Mouse (Mus musculus) cerebellum, adult 11-12 months (tissue): ENCODE results near the gene Rasgef1b.

Experiments used
- DNase-seq: peaks from one replicate; pipeline ENCODE4 v3.0.0; 2022

Gene Rasgef1b

GRCm38 (mm10) chr5:99598470-99599110 lies 130.3 kb downstream of the Rasgef1b start:
- no peak for DNase-seq

DNA sequence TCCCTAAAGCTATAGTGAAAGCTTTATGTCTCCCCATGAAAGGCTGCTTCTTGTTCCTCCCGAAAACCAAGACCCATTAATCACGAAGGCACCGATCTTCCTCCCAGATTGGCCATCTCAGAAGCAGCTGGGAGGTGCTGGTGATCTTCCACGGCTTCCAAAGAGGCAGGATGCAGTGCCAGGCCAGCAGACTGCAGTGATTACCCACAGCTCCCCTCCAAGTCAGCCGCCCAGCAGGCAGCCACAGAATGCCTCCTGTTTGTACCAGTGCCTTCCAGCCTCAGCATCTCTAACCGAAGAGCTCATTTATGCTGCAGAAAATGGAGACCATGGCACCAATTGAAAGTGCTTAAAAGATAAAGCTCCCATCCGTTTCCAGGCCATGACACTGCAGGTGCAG lies 131.2 kb downstream of the Rasgef1b start:
- DNase-seq, result peak; percentile 67

DNA sequence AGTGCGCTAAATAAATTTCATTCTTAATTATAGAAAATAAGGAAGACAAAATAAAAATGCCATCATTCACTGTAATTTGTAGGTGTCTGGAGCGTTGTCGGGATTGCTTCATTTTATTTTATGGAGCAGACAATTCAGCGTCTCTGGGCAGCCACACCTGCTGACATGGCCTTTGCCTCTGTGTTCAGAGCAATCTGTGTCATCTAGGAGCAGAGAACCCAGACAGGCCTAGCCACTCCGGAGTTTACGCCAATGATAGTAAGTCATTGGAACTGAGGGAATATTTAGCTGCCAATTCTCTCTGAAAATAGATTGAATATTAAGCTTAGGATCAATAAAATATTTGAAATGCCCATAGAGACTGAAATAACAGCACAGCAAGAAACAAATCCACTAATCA lies 137.5 kb downstream of the Rasgef1b start:
- no peak for DNase-seq

DNA sequence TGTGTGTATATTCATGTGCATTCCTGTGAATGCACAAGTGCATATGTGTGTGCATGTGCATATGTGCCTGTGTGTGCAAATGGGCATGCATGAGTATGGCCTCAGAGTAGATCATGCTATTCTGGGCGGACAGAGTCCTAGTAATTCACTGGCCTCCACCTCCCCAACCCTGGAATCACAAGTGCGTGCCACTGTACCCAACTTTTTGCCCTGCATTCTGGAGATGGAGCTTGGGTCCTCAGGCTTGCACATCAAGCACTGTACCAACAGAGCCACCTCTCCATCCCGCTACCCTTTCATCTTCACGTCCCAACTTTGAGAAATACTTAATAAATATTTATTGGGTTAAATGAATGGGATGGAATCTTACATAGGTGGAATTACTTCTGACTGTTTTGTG lies 138.3 kb downstream of the Rasgef1b start:
- DNase-seq, result no peak

- no peak for DNase-seq
These were observed 140.9 kb downstream of the Rasgef1b start for GRCm38 (mm10) chr5:99587994-99588393.

DNA sequence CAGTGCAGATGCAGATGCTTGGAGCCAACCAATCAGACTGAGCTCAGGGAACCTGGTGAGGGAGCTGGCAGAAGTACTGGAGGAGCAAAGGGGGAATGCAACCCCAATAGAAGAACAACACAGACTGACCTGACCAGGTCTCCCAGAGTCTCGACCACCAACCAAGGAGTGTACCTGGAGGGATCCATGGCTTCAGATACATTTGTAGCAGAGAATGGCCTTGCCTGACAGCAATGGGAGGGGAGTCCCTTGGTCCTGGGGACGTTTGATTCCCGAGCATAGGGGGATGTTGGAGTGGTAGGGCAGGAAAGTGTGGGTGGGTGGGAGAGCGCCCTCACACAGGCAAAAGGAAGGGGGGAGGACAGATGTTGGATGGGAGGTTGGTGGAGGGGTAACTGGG lies 141.3 kb downstream of the Rasgef1b start:
- DNase-seq, result no peak

- no peak for DNase-seq
These were observed 142.6 kb downstream of the Rasgef1b start for GRCm38 (mm10) chr5:99586287-99586686.

DNA sequence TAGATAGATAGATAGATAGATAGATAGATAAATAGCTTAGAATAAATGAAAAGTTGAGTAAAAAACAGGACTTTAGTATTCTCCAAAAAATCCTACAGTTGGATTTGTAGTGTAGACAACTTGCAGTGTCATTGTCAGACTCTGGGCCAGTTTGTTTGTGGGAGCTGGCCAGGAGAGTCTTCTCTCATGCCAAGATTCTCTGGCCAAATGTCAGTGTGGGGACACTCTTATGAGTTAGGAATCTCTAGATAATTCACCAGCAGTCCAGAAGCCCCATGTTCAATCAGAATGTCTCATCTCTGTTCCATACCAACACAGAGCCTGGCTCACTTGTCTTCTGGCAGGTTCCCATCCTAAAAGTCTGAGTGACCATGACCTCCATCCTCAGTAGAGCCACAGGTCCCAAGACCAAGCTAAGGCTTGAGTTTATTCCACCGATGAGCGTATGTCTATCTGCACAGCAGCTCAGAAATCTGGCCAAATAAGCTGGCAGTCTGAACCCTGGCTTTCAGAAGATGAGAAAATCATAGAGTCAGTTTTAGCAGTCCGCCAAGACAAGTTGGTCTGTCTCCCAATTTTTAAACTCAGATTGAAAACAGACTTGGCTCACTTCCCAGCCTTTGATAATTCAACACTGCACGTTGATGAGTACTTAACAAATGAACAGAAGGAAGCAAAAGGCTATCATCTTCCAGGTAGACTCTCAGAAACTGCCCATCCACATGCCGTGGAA lies 143.5 kb downstream of the Rasgef1b start:
- peak; percentile 23 for DNase-seq

DNA sequence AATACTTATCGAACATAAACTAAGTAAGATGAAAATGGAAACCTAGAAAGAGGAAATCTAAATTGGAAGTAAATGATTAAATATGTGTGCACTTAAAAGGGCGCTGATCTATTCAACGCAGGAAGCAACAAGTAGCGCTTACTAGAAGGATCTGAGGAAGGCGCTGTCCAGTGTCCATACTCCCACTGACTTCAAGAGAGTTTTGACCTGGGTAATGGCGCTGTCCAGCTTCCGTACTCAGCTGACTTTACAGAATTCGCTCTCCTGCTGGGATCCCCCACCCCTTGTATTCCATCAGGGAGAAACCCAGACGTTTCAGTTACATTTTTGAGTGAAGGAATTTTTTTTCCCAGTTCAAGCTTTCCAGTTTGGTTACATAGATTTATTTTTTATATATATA lies 144.6 kb downstream of the Rasgef1b start:
- no peak for DNase-seq

GRCm38 (mm10) chr5:99582055-99582454 lies 146.8 kb downstream of the Rasgef1b start:
- DNase-seq, result no peak

DNA sequence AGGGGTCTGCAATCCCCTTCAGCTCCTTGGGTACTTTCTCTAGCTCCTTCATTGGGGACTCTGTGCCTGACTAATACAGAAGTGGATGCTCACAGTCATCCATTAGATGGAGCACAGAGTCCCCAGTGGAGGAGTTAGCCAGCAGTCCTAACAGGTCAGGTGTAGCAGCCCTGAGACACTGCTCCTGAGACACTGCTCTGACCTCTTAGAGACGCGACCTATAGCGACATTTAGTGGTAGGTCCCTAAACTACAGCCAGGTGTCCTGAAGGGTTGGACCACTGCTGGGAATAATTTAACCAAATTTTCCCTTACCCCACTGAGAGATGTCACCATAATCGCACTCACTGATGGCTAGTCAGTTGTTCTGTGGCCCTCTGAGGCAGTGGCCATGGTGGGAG lies 150.2 kb downstream of the Rasgef1b start:
- DNase-seq, result peak; percentile 20

- DNase-seq, result no peak
These were observed 153.0 kb downstream of the Rasgef1b start for GRCm38 (mm10) chr5:99575897-99576296.

GRCm38 (mm10) chr5:99564501-99565323 lies 164.2 kb downstream of the Rasgef1b start:
- DNase-seq, result no peak

DNA sequence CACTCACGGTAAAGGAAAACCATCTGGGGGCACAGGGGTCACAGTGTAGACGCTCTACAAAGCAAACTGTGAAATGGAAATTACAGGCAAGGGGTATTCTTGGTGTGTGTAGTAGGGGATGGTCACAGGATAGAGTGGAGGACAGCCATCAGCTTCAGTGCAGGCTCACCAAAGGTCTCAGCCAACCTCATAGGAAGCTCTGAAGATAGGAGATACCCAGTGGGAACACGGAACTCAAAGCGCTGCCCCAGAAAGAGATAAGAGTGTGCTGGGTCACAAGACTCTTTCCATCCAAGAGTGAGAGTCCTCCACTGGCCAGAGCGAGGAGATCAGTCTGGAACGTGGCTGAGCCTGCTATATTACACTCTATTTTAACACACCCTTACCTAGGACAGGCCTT lies 166.8 kb downstream of the Rasgef1b start:
- DNase-seq, result no peak

GRCm38 (mm10) chr5:99559814-99560213 lies 169.1 kb downstream of the Rasgef1b start:
- DNase-seq, result no peak

DNA sequence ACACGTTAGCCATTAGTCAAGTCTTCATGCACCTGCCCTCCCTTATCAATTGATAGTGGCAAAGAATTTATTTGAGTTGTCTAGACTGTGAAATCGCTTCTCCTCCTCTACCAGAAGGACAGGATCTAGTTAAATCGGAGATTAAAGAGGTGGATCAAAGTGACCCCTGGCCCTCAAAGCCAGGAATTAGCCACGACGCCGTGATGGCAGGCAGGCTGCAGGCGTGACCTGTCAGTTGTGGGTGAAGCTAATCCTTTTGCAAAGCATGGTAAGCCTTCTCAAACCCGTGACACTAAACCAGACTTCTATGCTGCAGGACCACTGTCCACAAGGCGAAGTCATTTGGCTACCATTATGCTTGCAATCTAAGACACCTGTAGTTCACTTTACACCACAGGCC lies 170.6 kb downstream of the Rasgef1b start:
- no peak for DNase-seq

GRCm38 (mm10) chr5:99552645-99553044 lies 176.2 kb downstream of the Rasgef1b start:
- no peak for DNase-seq

DNA sequence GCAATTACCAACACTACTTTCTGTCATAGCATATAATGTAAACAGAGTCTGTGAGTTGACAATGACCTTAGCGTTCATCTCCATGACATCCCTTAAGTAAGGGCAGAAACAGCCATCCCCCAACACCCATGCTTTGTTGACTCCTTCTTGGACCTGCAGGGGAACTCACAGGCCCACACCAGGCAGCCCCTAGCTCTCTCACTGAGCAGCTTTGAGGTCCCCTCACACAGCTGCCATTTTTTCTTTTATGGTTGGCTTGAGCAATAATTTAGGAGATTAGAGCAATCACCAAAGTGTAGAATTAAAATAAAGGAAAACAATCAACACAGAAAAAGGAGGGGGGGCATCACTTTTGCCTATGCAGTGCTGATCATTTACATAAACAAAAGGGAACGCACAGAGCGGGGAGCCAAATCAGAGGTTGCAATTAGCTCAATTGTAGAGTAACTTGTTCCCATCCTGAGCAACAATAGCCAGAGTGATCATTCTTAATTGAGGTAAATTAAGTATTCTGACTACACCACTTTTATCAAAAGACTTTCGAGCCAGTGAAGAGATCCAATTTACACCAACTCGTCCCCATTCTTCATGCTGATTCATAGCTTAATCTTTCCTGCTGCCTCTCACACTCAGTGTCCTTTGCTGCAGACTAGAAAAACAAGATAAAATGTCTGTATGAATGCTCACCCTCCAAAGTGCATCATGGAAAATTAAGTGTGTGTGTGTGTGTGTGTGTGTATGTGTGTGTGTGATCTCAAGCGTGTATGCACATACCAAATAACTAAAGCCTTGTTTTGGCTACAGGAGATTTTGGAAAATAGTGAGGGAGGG lies 184.0 kb downstream of the Rasgef1b start:
- no peak for DNase-seq

- no peak for DNase-seq
These were observed 186.7 kb downstream of the Rasgef1b start for GRCm38 (mm10) chr5:99541999-99542765.

DNA sequence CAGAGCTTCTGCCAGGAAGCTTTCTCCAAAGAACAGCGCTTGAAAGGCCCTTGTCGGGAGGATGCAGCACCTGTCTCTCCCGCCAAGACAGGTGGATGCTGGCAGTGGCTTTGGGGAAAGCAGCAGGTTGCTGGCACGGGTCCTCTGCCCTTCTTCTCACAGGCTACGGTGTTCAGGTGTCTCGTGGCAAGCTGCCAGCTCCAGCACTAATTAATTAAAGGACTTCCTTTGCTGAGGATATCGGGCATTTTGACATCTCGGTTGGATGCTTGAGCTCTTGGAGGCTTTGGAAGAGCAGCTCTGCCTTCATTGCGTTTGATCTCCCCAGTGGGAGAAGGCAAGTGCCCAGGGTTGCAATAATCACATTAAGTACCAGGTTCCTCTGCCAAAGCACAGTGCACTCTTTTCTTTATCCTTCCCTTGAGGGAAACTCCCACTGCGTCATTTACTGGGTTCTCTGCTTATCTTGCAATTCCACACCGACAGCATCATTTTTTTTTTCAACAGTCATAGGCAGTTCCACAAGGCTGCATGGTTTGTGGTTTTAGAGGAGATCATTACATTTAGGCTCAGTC lies 187.5 kb downstream of the Rasgef1b start:
- peak; percentile 97 for DNase-seq

GRCm38 (mm10) chr5:99533416-99533815 lies 195.4 kb downstream of the Rasgef1b start:
- peak; percentile 94 for DNase-seq

GRCm38 (mm10) chr5:99526797-99527201 lies 202.1 kb downstream of the Rasgef1b start:
- no peak for DNase-seq
